Mouse (Mus musculus) heart, postnatal 14 days (tissue): Measurements from ENCODE around the gene Cenpp. TPM values are rescaled to one million over a fixed set of nuclear protein-coding genes. Genes with fewer than 3 reads are reported as not detected.
A peak's percentile ranks its signal among the peaks of the same experiment; 100 is the strongest.

Experiments
- DNase-seq, 2 experiments: peaks; one replicate each; pipeline ENCODE4 v3.0.0; 2021 to 2022
- intact Hi-C: fragments of 180-260 bp; cut with DNase I; formaldehyde crosslinking; loops from one replicate; pipeline ENCODE4 v1.15.1; 2025
- total RNA-seq, 2 experiments: library from RNA; stranded (reverse); gene quantifications; 2 replicates each; pipeline ENCODE4 v1.2.3; 2021

The Cenpp gene
- total RNA-seq, 2 experiments from 2014 or later, result 2.5 to 3.2 TPM

DNA sequence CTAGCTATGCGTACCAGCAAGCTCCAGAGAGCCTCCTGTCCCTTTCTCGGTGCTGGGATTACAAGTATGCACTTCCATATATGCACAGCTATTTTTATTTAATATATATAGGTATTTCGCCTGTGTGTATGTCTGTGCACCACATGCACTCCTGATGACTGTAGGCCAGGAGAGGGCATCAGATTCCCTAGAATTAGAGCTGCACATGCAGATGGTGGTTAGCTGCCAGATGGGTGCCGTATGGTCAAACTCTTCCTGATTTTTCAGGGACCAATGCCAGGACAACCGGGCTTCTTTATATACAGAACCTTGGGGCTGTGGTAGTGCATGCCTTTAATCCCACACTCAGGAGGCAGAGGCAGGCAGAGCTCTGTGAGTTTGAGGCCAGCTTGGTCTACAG is 183.6 kb downstream of the Cenpp start:
- no peak for DNase-seq
- intact Hi-C loops, result loop anchor here (5.0 kb wide), 1 partner anchor 173 kb away; no protein-coding TSS in a partner anchor

DNA sequence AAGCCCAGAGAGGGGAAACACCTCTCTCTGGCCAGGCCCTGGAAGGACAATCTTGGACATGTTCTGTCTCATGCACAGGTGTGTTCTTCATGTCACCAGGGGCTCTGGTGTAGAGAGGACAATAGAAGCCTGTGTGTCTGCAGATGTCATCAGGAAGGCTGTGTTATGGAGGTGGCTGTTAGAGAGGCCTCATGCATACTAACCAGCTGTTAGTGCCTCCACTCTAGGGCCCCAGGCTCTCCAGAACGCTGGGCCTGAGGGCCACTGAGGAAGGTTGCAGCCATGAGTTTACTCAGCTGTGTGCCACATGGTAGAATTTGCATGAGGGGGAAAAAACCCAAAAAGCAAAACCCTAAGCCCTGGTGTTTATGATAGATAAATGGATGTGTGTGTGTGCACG is 185.0 kb downstream of the Cenpp start:
- intact Hi-C loops, result loop anchor here (5.0 kb wide), 1 partner anchor 175 kb away; no protein-coding TSS in a partner anchor
- DNase-seq, result no peak

DNA sequence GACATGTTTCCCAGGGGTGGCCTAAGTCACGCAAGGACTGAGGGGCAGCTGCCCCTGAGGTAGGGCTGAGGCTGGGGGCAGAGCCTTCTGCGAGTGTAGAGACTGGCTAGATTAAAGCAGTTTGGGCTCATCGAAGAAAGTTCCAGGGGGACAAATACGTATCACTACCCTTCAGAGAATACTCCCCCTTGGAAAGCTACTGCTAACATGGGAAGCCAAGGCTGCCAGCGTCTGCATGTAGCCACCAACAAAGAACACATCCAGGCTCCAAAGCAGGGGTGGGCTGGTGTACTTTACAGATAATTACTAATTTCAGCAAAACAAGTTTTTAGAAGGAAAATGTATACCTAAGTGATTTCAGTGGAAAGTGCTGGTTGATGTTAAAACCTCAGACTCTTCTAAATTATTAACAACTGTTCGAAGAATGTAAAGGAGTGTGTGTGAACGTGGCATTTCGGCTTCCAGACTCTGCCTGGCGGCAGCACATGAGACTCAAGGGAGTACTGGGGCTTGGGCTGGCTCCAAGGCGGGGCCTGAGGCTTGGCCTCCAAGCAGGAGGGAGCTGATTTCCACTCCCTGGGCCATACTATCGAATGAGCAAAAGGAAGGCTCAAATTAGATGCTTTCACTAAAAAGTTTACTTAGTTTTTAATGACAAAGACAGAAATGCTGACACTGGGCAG is 186.1 kb downstream of the Cenpp start:
- intact Hi-C loops, result loop anchor here (5.0 kb wide), 1 partner anchor 176 kb away; no protein-coding TSS in a partner anchor
- DNase-seq, result peak; percentile 75 to 82

DNA sequence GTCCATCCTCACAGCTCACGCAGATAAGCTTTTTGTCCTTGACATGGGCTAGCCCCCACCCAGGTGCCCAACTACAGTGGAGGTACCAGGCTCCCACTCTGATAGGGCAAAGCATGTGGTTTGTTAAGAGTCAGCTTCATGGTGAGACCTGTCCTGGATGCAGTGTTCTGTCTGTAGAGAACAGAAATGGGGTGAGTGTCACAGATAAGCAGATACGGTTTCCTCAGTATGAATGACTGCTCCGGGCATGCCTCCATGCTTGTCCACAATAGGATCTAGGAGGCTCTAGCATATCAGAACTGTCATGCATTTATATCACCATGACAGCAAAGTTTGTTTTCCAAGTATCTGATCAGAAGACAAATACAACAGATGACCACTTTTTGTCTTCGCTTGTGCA is 186.7 kb downstream of the Cenpp start:
- intact Hi-C loops, result loop anchor here (5.0 kb wide), 1 partner anchor 176 kb away; no protein-coding TSS in a partner anchor
- DNase-seq, result no peak

DNA sequence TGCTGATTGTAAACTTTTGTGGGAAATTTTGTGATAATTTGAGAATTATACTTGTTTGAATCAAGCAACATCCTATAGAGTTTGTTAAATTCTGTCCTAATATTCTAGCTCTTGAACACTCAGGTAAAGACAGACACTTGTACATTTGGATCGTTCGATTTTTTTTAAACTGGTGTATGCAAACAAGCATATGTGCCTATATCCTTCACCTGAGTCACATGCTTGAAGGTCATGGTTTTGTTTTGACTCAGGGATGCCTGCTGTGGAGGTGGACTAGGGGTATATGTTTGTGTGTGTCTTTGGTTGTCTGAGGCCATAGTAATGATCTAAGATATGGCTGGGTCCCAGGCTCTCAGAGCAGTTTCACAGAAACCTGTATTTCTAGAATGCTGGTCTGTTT is 189.7 kb downstream of the Cenpp start:
- no peak for DNase-seq

DNA sequence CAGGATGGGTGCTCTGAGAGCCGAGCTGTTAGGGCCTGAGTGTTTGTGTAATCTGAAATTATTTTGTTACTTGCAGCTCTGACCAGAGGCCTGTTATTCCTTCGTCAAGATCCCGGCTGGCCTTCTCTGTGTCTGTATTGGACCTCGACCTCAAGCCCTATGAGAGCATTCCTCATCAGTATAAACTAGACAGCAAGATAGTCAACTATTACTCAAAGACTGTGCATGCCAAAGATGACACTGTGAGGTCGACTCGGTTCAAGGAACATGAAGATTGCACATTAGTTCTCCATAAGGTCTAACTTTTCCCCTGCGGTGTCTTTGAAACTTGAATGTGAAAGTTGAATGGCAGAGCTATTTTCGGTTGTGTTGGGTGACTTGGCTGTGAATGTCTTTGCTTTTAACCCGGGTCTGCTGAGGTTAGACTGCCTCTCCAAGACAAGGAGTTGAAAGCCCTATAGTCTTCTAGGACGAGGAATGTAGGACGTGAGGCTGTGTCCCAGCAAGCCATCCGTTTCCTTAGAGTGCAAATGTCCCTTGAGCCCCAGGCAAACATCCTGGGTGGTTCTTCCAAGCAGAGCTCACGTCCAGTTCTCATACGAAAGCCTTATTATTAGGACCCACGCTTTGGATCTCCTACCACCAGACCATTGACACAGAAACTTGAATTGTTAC is 191.0 kb downstream of the Cenpp start:
- intact Hi-C loops, result no loop called here
- DNase-seq, result peak in 1 of 2 experiments; percentile 20

More for the DNA sequence above, 189.7 kb downstream of the Cenpp start:
- intact Hi-C loops, result no loop called here

DNA sequence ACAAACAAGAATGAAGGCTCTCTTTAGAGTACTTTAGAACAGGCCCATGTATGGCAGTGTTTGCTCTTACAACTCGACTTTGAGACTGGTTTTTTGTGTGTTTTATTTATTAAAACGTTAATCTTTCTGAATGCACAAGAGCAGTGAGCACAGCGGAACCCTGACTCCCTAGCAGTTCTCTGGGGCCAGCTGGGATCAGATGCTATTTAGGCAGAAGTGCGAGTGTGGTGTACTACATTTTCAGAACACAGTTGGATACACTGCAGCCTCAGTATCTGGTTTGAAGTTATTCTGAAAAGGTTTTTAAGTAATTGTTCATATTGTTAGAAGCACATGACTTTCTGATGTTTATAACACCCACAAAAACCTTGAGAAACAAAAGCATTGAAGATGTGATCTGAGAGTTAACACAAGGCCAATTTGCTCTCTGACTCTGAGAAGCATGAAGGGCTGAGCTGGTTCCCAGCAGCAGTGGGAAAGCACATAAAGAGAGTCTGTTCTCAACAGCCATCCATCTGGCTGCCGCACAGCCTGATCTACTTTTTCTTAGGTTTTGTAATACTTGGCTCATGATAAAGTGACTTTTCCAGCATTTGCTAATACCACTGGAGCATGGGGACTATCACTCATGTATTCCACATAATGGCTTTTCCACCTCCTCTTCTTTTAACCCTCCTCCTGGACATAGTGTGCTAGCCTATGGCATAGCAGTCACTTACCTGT is 191.7 kb downstream of the Cenpp start:
- peak in 1 of 2 experiments; percentile 31 for DNase-seq
- intact Hi-C loops, result no loop called here

DNA sequence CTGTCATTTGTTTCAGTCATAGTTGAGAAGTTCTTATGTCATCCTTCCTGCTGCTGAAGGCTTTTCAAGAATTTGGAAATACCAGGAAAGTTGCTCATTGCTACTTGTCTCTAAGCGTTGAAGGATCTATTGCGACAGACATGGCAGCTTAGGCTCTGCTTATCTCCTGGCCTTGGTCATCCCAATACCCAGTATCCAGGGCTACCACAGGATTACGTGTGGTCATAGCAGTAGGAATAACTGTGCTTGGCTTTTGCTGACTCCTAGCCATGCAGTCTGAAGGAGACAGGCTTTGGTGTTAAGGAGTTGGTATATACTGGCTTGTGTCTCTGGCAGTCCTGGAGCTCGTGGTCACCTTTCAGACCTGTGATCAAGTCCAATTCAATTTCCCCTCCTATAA is 192.3 kb downstream of the Cenpp start:
- intact Hi-C loops, result no loop called here
- peak in 1 of 2 experiments; percentile 14 for DNase-seq

DNA sequence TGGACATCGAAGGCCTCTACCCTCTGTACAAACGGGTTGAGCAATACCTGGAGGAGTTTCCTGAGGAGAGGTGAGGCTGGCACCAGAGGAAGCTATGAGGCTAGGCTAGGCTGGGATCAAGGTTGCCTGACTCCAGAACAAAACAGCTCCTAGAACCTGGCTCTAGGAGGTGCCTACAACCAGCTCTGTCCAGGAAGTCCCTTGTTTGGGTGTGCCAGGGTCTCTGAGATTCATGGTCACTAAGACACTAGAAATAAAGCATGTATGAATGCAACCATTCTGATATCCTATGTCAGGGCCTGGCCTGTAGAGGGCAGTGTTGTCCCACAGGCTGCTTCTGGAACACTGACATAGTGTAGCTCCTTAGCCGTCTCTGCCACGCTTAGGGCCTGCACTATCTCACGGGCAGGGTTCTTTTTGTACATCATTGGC is 203.3 kb downstream of the Cenpp start:
- intact Hi-C loops, result loop anchor here (1.0 to 5.0 kb wide), 2 partner anchors 73 to 196 kb away; no protein-coding TSS in a partner anchor
- peak; percentile 89 to 93 for DNase-seq

DNA sequence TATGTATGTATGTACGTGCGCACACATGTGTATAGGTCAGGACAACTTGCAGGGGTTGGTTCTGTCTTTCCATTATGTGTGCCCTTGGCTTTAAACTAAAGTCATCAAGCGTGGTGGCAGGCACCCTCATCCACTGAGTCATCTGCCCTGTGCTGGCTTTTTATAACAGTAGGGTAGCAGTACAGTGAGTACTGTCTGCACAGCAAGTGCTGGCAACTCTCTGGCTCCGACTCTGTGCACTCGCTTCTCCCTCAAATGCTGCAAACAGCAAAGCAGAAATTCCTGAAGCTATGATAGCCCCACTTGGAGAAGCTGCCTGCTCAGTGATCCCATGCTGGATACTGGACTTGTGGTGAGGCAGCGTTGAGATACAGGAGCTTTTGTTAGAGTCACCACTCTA is 208.1 kb downstream of the Cenpp start:
- DNase-seq, result no peak
- intact Hi-C loops, result no loop called here

DNA sequence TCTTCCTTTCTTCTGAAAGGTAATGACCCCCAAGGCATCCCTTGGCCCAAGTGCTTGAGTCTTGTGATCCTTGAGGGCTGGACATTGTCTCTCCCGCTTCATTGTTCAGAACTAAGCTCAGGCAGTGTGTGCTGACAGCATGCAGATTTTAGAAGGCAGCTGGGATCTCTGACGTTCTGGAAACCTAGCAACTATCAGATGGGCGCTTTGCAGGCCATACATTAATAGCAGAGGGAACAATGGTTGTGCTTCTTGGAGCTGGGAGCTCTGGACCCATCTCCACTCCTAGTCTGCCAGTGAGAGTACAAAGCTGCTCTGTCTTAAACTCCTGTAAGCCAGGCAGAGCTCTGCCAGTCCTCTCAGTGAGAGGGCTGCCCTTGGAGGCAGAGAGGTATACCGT is 216.4 kb downstream of the Cenpp start:
- intact Hi-C loops, result no loop called here

DNA sequence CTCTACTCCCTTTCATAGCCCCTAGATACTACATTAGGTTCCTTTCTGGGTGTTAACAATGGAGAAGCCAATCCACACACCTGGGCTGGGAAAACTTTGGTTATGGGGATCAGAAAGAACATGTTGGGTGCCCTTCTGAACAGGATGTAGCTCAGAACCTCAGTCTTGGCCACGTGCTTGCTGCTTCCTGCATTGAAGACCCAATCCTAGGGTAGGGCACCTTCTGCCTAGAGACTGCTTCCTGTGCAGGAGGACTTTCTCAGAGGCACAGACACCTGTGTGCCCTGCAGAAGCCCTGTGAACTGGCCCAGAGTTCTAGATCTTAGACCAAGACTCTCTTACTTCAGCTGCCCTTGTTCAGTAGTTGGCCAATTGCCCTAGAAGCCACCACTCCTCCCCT is 216.8 kb downstream of the Cenpp start:
- DNase-seq, result no peak
- intact Hi-C loops, result no loop called here

More for the DNA sequence above, 216.4 kb downstream of the Cenpp start:
- DNase-seq, result no peak

DNA sequence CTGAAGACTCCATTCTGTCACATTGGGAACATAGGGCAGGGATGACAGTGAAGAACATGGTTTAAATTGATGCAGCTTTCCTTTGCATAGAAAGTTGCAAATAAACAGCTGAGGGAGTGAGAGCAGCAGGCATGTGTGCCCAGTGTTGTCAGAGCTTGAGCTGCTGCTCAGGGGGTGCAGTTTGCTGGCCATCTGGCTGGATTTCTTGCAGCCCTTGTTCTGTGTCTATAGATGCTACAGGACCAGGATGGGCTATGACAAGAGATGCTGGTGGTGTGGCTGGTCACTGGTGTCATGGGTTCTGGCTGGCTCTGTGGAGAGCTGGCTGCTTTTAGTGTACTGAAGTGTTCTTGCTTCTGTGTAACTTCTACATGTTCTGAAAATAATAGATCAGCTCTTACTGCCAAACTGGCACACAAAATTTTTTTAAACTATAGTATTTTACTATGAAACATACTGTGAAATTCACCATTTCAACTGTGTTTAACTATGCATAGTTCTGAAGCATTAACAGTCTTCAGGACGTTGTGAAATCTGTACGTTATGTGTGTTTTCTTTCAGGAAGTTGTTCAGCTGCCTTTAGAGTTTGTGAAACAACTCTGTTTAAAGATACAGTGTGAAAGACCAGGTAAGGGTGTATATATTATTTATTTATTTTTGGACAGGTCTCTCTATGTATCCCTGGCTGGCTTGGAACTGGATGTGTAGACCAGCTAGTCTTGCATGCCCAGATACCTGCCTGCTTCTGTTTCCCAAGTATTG is 219.1 kb downstream of the Cenpp start:
- DNase-seq, result no peak
- intact Hi-C loops, result no loop called here

DNA sequence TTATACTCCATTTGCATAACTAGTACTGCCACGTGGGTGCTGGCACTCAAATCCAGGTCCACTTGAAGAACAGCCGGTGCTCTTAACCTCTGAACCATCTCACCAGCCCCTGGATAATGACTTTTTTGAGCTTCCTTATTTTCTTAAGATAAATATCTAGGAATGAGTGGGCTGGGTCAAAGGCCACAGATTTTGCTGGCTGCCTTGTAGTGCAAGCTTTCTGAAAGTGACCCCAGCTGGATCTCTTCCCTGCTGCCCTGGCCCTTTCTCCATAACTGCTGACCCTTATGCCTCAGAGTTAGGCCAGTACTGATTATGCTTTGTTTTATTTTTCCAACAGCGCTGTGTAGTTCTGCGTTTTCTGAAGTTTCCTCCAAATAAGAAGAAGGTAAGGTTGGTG is 222.1 kb downstream of the Cenpp start:
- intact Hi-C loops, result no loop called here
- DNase-seq, result no peak

DNA sequence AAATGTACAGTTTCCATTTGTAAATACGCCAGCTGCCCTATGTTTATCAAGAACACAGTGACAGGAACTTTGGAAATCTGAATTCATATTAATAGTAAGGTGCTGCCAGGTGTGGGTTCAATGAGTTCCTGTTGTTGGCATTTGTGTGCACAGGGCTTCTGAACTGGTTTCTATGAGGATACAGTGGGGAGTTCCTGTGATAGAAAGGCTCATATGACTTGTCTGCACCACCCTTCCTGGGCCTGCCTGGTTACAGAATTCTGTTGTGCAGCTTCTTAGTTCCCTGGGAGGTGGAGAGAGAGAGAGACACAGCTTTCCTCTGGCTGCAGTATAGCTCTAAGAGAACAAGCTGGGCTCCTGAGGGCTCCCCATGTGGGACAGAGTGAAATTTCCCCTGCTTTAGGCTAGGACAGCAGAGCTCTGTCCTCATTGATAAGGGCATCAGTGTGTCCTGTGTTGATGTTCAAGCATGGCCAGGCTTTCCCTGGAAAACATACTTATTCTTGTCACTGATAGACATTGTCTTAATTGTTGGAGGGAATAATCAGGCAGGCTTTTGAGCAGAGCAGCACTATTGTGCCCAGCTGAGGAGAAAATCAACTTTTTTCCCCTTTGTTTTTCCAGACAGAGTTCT is 224.4 kb downstream of the Cenpp start:
- intact Hi-C loops, result no loop called here
- no peak for DNase-seq

DNA sequence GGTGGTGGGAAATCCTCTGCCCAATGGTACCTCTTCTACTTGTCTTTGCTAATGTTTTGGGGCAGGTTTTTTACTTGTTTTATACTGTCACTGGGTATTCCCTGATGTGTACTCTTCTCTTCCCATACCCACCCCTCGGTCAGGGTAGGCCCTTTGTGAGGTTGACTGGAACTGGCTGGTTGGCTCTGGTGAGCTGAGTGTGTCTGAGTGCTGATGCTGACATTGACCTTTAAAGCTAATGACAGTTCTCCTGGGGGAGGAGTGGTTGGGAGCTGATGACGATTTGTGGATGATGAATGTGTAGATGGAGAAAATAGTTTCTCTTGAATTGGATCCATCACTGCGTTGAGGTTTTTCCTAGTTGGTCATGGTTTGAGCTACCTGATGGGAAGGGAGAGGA is 225.8 kb downstream of the Cenpp start:
- no peak for DNase-seq
- intact Hi-C loops, result no loop called here

DNA sequence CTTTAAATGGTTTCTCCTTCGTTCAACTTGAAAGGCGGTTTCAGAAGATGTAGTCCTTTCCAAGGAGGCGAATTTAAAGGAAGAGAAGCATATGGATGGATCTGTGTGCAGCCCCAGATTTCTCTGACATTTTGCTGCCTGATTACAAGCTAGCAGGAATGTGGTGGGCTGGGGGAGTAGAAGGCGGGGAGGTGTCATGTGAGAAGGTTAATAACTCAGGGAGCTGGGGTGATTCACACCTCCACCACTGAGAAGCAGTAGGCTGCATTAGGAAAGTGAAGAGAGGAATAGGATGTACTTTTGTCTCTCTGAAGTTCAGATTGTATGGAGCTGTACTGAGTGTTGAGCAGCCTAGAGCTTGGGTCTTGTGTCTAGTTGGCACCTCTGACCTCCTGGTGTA is 230.6 kb downstream of the Cenpp start:
- intact Hi-C loops, result no loop called here
- no peak for DNase-seq

DNA sequence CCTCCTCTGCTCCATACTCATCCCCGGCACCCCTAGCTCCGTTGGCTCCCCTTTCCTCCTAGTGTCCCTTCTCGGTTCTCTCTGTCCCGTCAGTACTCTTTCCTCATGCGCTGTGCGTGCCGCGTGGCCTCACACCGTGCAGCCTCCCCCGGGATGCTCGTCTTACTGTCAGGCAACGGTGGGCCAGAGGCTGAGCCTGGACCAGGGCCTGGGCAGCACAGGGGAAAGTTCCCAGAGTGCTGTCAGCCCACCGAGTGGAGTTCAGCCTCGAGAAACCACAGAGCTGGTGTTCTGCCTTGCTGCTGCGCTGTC is 231.0 kb downstream of the Cenpp start:
- intact Hi-C loops, result no loop called here
- DNase-seq, result peak; percentile 17 to 27

DNA sequence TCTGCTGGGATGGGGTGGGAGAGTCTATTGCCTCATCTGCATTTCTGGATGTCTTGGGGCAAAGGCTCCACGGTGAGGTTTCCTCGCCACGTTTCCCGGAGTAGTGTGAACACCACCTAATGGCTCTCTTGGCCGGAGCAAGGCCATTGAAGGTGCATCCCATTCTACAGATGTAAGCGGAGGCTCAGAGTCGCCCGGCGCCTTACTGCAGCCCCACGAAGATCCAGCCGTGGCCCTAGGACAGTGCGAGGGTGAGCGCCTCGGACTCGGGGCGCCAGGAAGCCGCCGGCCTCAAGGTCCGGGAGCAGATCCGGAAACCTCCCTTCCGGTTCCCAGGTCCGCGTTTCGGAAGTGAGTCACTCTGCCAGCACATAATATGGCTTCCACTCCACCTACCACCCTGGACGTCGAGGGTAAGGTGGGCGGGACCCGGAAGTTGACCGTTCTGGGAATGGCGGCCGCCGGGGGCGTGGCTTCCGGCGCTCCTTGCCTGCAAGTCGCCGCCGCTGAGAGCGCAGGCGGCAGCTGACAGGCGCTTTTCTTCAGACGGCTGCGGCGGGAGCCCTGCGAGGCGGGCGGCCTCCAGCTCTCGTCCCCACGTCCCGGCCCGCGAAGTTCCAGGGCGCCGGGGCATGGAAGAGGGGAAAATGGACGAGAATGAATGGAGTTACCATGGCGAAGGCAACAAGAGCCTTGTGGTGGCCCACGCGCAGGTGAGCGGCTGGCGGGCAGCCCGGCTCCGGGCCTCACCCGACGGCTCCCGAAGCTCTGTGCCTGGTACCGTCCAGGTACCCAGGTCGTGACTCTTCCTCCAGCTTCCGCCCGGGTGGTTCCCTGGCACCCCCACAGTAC is 231.6 kb downstream of the Cenpp start, which contains the start of gene Ippk:
Gene Ippk (plus strand): TSS at position 496 of the 852 bp plus-strand sequence.
- peak; percentile 98 for DNase-seq
- intact Hi-C loops, result no loop called here
